Mouse (Mus musculus) T-helper 1 cell (primary cell): Measurements from ENCODE around the gene Dpp9.

ENCODE experiments used
- in situ Hi-C: fragments of 300-600 bp; cut with MboI, MseI; formaldehyde crosslinking; loops from one replicate; pipeline ENCODE4 v1.15.1; 2025; ENCODE audit warnings: high pct_unique_total_duplicates

The Dpp9 gene

GRCm38 (mm10) chr17:56185281-56186141 is 33.2 kb downstream of the Dpp9 start:
- in situ Hi-C loops, result no loop called here

- in situ Hi-C loops, result no loop called here
Observed at GRCm38 (mm10) chr17:56183658-56184103, 35.0 kb downstream of the Dpp9 start, which contains the start of gene Mydgf. TSS of gene Mydgf (minus strand) at chr17:56183920.

GRCm38 (mm10) chr17:56182975-56183657 is 35.6 kb downstream of the Dpp9 start:
- in situ Hi-C loops, result no loop called here

- in situ Hi-C loops, result no loop called here
Observed at GRCm38 (mm10) chr17:56175416-56175815, 43.3 kb downstream of the Dpp9 start.

GRCm38 (mm10) chr17:56173401-56174046 is 45.2 kb downstream of the Dpp9 start:
- in situ Hi-C loops, result no loop called here

GRCm38 (mm10) chr17:56171881-56172280 is 46.8 kb downstream of the Dpp9 start:
- in situ Hi-C loops, result no loop called here

GRCm38 (mm10) chr17:56171456-56171855 is 47.2 kb downstream of the Dpp9 start:
- in situ Hi-C loops, result no loop called here

- in situ Hi-C loops, result no loop called here
Observed at GRCm38 (mm10) chr17:56170636-56171035, 48.1 kb downstream of the Dpp9 start.

GRCm38 (mm10) chr17:56169830-56170229 is 48.9 kb downstream of the Dpp9 start:
- in situ Hi-C loops, result no loop called here

- in situ Hi-C loops, result no loop called here
Observed at GRCm38 (mm10) chr17:56165671-56166070, 53.0 kb downstream of the Dpp9 start.

- in situ Hi-C loops, result no loop called here
Observed at GRCm38 (mm10) chr17:56164510-56164909, 54.2 kb downstream of the Dpp9 start.

GRCm38 (mm10) chr17:56163523-56164102 is 55.1 kb downstream of the Dpp9 start:
- in situ Hi-C loops, result no loop called here

GRCm38 (mm10) chr17:56162231-56162774 is 56.4 kb downstream of the Dpp9 start, which contains the start of gene Tnfaip8l1:
TSS of gene Tnfaip8l1 (plus strand) at chr17:56162477.
- in situ Hi-C loops, result no loop called here

- in situ Hi-C loops, result no loop called here
Observed at GRCm38 (mm10) chr17:56159729-56160128, 59.0 kb downstream of the Dpp9 start.

GRCm38 (mm10) chr17:56153643-56154042 is 65.1 kb downstream of the Dpp9 start:
- in situ Hi-C loops, result no loop called here

GRCm38 (mm10) chr17:56149897-56150296 is 68.8 kb downstream of the Dpp9 start:
- in situ Hi-C loops, result no loop called here

- in situ Hi-C loops, result no loop called here
Observed at GRCm38 (mm10) chr17:56148790-56149618, 69.7 kb downstream of the Dpp9 start.

GRCm38 (mm10) chr17:56148280-56148679 is 70.4 kb downstream of the Dpp9 start:
- in situ Hi-C loops, result no loop called here

GRCm38 (mm10) chr17:56147420-56147819 is 71.3 kb downstream of the Dpp9 start:
- in situ Hi-C loops, result no loop called here

- in situ Hi-C loops, result no loop called here
Observed at GRCm38 (mm10) chr17:56146131-56146530, 72.6 kb downstream of the Dpp9 start.

GRCm38 (mm10) chr17:56144546-56144945 is 74.2 kb downstream of the Dpp9 start:
- in situ Hi-C loops, result no loop called here
